Mouse (Mus musculus): Measurements from ENCODE around the gene Dnmt3c.

Dnmt3c gene

GRCm38 (mm10) chr2:153724424-153724823, 28.0 kb downstream of the Dnmt3c start:
- no peak for DNase-seq

- no peak for DNase-seq
Measured at GRCm38 (mm10) chr2:153724871-153725270, 28.4 kb downstream of the Dnmt3c start.

- no peak for DNase-seq
Measured at GRCm38 (mm10) chr2:153725291-153725690, 28.8 kb downstream of the Dnmt3c start.

- DNase-seq: no peak
Measured at GRCm38 (mm10) chr2:153734033-153734432, 37.6 kb downstream of the Dnmt3c start.

GRCm38 (mm10) chr2:153740500-153741436, 44.3 kb downstream of the Dnmt3c start, which contains the start of gene Mapre1:
Gene Mapre1, plus strand, starts transcription at chr2:153741274.
- DNase-seq: peak; percentile 100

GRCm38 (mm10) chr2:153741437-153742065, 45.1 kb downstream of the Dnmt3c start:
- DNase-seq: no peak

- DNase-seq: no peak
Measured at GRCm38 (mm10) chr2:153747994-153748393, 51.5 kb downstream of the Dnmt3c start.

GRCm38 (mm10) chr2:153750363-153750762, 53.9 kb downstream of the Dnmt3c start:
- DNase-seq: no peak

- no peak for DNase-seq
Measured at GRCm38 (mm10) chr2:153762121-153762520, 65.7 kb downstream of the Dnmt3c start.

GRCm38 (mm10) chr2:153767484-153767883, 71.0 kb downstream of the Dnmt3c start:
- DNase-seq: no peak

GRCm38 (mm10) chr2:153768881-153769280, 72.4 kb downstream of the Dnmt3c start:
- no peak for DNase-seq

- DNase-seq: no peak
Measured at GRCm38 (mm10) chr2:153772950-153773349, 76.5 kb downstream of the Dnmt3c start.

GRCm38 (mm10) chr2:153775472-153775871, 79.0 kb downstream of the Dnmt3c start:
- DNase-seq: no peak

- DNase-seq: peak; percentile 19
Measured at GRCm38 (mm10) chr2:153778638-153779362, 82.3 kb downstream of the Dnmt3c start.

Measured in cerebellum, adult 11-12 months (tissue).